Mouse (Mus musculus) heart, adult 2 months (tissue): Measurements from ENCODE around the gene Prpf40a.

Source experiments
- CTCF ChIP-seq: fragments of 200-600 bp; IDR thresholded peaks from 2 replicates; pipeline ENCODE4 v1.8.1; 2022; ENCODE audit warnings: antibody characterized with exemption, mild to moderate bottlenecking, moderate library complexity
- POLR2A ChIP-seq: fragments of 200-500 bp; IDR thresholded peaks from 2 replicates; pipeline ENCODE4 v1.6.1; 2011; ENCODE audit warnings: mild to moderate bottlenecking, low read depth, low read length, control low read depth; ENCODE audit not compliant: insufficient read depth

DNA sequence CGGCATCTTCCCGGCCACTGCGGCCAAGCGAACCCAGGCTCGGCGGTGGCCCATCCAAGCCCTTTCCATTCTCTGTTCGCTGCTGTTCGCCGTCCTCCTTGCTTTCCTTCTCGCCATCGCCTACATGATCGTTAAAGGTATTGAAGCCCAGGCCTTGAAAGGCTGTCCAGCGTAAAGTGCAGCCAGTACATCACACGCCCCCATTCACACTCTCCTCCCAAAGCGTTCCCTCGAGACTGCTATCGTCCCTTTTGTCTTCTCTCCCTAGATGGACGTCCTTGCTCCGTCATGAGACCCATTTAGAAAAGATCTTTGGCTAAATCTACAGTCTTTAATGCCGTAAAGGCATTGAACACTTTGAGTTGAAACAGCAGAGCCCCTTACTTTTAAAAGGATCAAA, 1.3 kb upstream of the Prpf40a start:
- TF ChIP-seq POLR2A: no peak
- no peak for TF ChIP-seq CTCF
